Mouse (Mus musculus) megakaryocyte-erythroid progenitor cell, adult 5-6 weeks (primary cell): ENCODE data around the gene Gm10644. TPM values are rescaled to one million over a fixed set of nuclear protein-coding genes. Genes with fewer than 3 reads are reported as not detected.

Source experiments
- ATAC-seq: replicated peaks from 2 replicates; pipeline ENCODE4 v1.8.0; 2016; ENCODE audit warnings: mild to moderate bottlenecking, inconsistent platforms; ENCODE audit not compliant: severe bottlenecking, poor library complexity, low FRiP score, low TSS enrichment
- total RNA-seq, 2 experiments: library from RNA; stranded (forward) in 1 of 2; stranded (reverse) in 1 of 2; fragments of 200-1000, 215-1000 nt in 1 of 2; fragments of >200 nt in 1 of 2; fragmentation: Nextera tagmentation in 1 of 2; gene quantifications; 2 replicates each; pipeline ENCODE4 v1.2.3; 2014 to 2017

The Gm10644 gene
- total RNA-seq, 2 experiments from 2014 or later = not detected

GRCm38 (mm10) chr8:83982449-83982848 lies 27.4 kb upstream of the Gm10644 start:
- ATAC-seq = peak; percentile 72

- ATAC-seq = no peak
Observed at GRCm38 (mm10) chr8:83981533-83981932, 26.5 kb upstream of the Gm10644 start.

GRCm38 (mm10) chr8:83980845-83981244 lies 25.8 kb upstream of the Gm10644 start:
- ATAC-seq = no peak

- no peak for ATAC-seq
Observed at GRCm38 (mm10) chr8:83980250-83980649, 25.2 kb upstream of the Gm10644 start.

GRCm38 (mm10) chr8:83978200-83978599 lies 23.2 kb upstream of the Gm10644 start:
- ATAC-seq = no peak

- ATAC-seq = no peak
Observed at GRCm38 (mm10) chr8:83977646-83978045, 22.6 kb upstream of the Gm10644 start.

GRCm38 (mm10) chr8:83976779-83977350 lies 21.9 kb upstream of the Gm10644 start:
- no peak for ATAC-seq

- ATAC-seq = no peak
Observed at GRCm38 (mm10) chr8:83976101-83976630, 21.2 kb upstream of the Gm10644 start.

- ATAC-seq = no peak
Observed at GRCm38 (mm10) chr8:83974521-83974920, 19.5 kb upstream of the Gm10644 start.

GRCm38 (mm10) chr8:83973161-83974031 lies 18.4 kb upstream of the Gm10644 start:
- ATAC-seq = no peak

GRCm38 (mm10) chr8:83972150-83973120 lies 17.4 kb upstream of the Gm10644 start, which contains the start of gene Prkaca:
Prkaca (plus strand) TSS chr8:83972993.
- ATAC-seq = peak; percentile 98

GRCm38 (mm10) chr8:83971661-83972060 lies 16.7 kb upstream of the Gm10644 start:
- no peak for ATAC-seq

- no peak for ATAC-seq
Observed at GRCm38 (mm10) chr8:83971121-83971520, 16.1 kb upstream of the Gm10644 start.

GRCm38 (mm10) chr8:83967701-83968100 lies 12.7 kb upstream of the Gm10644 start:
- no peak for ATAC-seq

GRCm38 (mm10) chr8:83964015-83964765 lies 9.2 kb upstream of the Gm10644 start:
- no peak for ATAC-seq

- ATAC-seq = peak; percentile 62
Observed at GRCm38 (mm10) chr8:83956789-83957188, 1.8 kb upstream of the Gm10644 start.

- peak; percentile 21; the same call in 1 of the 2 replicates for ATAC-seq
Observed at GRCm38 (mm10) chr8:83955958-83956218, 883 bp upstream of the Gm10644 start.

- ATAC-seq = no peak
Observed at GRCm38 (mm10) chr8:83954749-83955105, 278 bp downstream of the Gm10644 start.

GRCm38 (mm10) chr8:83945540-83945939 lies 9.5 kb downstream of the Gm10644 start:
- ATAC-seq = 0 out of 2 replicates have a peak, but pooled peaks have one; percentile 34
